8 mouse cellular contexts compared by ENCODE assay signal in the genomic region with DNA sequence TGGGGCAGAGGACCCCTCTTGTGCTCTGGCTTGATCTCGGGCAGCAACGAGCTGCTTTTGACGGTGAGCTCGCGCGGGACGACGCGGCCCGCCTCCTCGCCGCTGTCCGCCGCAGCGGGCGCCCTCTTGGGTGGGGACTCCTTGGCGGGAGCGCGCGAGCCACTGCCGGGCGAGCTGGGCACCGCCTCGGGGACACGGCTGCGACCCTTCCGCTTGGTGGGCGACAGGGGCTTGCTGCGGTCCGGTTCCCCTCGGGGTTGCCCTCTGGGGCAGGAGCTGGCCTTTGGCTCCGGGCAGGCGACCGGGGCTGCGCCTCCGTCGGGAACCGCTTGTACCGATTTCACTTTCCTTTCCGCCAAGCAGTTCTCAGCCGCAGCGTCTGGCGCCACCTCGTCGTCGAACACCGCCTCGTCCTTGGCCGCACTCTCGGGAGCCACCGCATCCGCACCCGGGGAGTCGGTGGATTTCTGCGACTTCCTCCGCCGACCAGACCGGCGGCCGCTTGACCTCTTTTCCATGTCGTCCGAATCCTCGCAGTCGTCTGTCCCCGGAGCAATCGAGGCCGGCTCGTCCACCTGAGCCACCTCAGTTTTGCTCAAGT.
DNase-seq lines count a peak whose midpoint lies in the region; ATAC-seq lines count a peak whose summit lies in the region.

No protein-coding gene starts in this region.

- ATAC-seq in heart, embryonic 13.5 days (ENCODE audit: extremely low read depth, insufficient number of reproducible peaks, low FRiP score, low TSS enrichment) = no peak
- peak; percentile 38 for ATAC-seq in kidney, embryonic 15.5 days (replicated peaks; ENCODE audit: low FRiP score)

- peak overlapping the region; percentile 77 for H3K9ac ChIP-seq in heart, embryonic 13.5 days
- peak overlapping the region; percentile 51; the same call in 1 of the 2 replicates for H3K9ac ChIP-seq in kidney, embryonic 15.5 days

- peak overlapping the region; percentile 26 for H3K27ac ChIP-seq in embryonic facial prominence, embryonic 10.5 days (replicated peaks)
- H3K27ac ChIP-seq in heart, embryonic 13.5 days (replicated peaks) = no peak overlapping the region
- no peak overlapping the region for H3K27ac ChIP-seq in kidney, embryonic 15.5 days

- intact Hi-C loops in left cerebral cortex, postnatal 36 days (cut with DNase I) = loop anchor here (10.0 kb wide), 1 partner anchor 541 kb away; no protein-coding TSS in a partner anchor

- H3K9me3 ChIP-seq in embryonic facial prominence, embryonic 10.5 days = no peaks in the 10 kb centered on the region
- no peaks in the 10 kb centered on the region for H3K9me3 ChIP-seq in heart, embryonic 13.5 days
- no peaks in the 10 kb centered on the region for H3K9me3 ChIP-seq in kidney, embryonic 15.5 days (replicated peaks)

- peaks cover 94% of the 10 kb centered on the region for H3K27me3 ChIP-seq in embryonic facial prominence, embryonic 10.5 days (replicated peaks; ENCODE audit: low read depth, poor library complexity, severe bottlenecking)
- H3K27me3 ChIP-seq in heart, embryonic 13.5 days (replicated peaks) = peaks cover 99% of the 10 kb centered on the region
- peaks cover 79% of the 10 kb centered on the region for H3K27me3 ChIP-seq in kidney, embryonic 15.5 days

- peak; percentile 24 to 30 for DNase-seq in left cerebral cortex, postnatal 36 days (ENCODE audit: low spot score in 2 of 2)
- no peak for DNase-seq in left cerebral cortex, adult 9 months (ENCODE audit: low spot score in 2 of 2)
- peak; percentile 63 for DNase-seq in embryonic facial prominence, embryonic 10.5 days (ENCODE audit: low spot score)
- DNase-seq in lung, postnatal 25 days (ENCODE audit: low spot score) = peak; percentile 72
- DNase-seq in retina, embryonic 14.5 days (ENCODE audit: low spot score) = peak; percentile 53
- peak; percentile 54 for DNase-seq in urinary bladder, postnatal 25 days (ENCODE audit: low spot score)

- H3K4me3 ChIP-seq in embryonic facial prominence, embryonic 10.5 days = peak overlapping the region; percentile 59
- H3K4me3 ChIP-seq in heart, embryonic 13.5 days = peak overlapping the region; percentile 78
- H3K4me3 ChIP-seq in kidney, embryonic 15.5 days (replicated peaks) = peak overlapping the region; percentile 65

- WGBS in embryonic facial prominence, embryonic 10.5 days = under 1% methylated on average over 68 of the region's 68 CpGs
- WGBS in heart, embryonic 13.5 days = under 1% methylated on average over 61 of the region's 68 CpGs
- under 1% methylated on average over 68 of the region's 68 CpGs for WGBS in kidney, embryonic 15.5 days

- peaks cover 42% of the 10 kb centered on the region for H3K4me1 ChIP-seq in embryonic facial prominence, embryonic 10.5 days
- H3K4me1 ChIP-seq in heart, embryonic 13.5 days = peaks cover 26% of the 10 kb centered on the region
- peaks cover 45% of the 10 kb centered on the region for H3K4me1 ChIP-seq in kidney, embryonic 15.5 days

- peak overlapping the region; percentile 82 for H3K4me2 ChIP-seq in heart, embryonic 13.5 days
- H3K4me2 ChIP-seq in kidney, embryonic 15.5 days = peak overlapping the region; percentile 82

- no peaks in the 10 kb centered on the region for H3K36me3 ChIP-seq in embryonic facial prominence, embryonic 10.5 days (replicated peaks)
- no peaks in the 10 kb centered on the region for H3K36me3 ChIP-seq in heart, embryonic 13.5 days
- no peaks in the 10 kb centered on the region for H3K36me3 ChIP-seq in kidney, embryonic 15.5 days

Comparison
In these comparisons a context has a peak if more than half of its experiments do, and no peak if none do; other contexts are left out.
1. DNase-seq: peak in left cerebral cortex, postnatal 36 days (2 of 2), embryonic facial prominence, embryonic 10.5 days (single experiment), lung, postnatal 25 days (single experiment), retina, embryonic 14.5 days (single experiment) and urinary bladder, postnatal 25 days (single experiment); none in left cerebral cortex, adult 9 months (0 of 2).
2. Peak in every context shown above with its lines, with median percentiles within 50 percentile points of each other: H3K4me3 ChIP-seq.